8 mouse cellular contexts compared by ENCODE assay signal in genomic region chrX:7574885-7575231, GRCm38 (mm10). TPM values are rescaled to one million over a fixed set of nuclear protein-coding genes. Genes with fewer than 3 reads are reported as not detected.
DNase-seq lines count a peak whose midpoint lies in the region; ATAC-seq and TF ChIP-seq lines count a peak whose summit lies in the region.

No protein-coding gene starts in this region.

- no peak for TF ChIP-seq POLR2A in CH12.LX (IDR thresholded peaks at IDR 0.05; ENCODE audit: low read depth, low read length)

- peak overlapping the region; percentile 54 for H3K4me3 ChIP-seq in heart, embryonic 11.5 days (ENCODE audit: low read depth, low read length)
- peak overlapping the region; percentile 9 to 69 (median 64) for H3K4me3 ChIP-seq in CH12.LX (replicated peaks in 1 of 3; ENCODE audit: low read depth in 2 of 3, low read length in 2 of 3, poor library complexity in 1 of 3)
- peak overlapping the region; percentile 50 for H3K4me3 ChIP-seq in forebrain, embryonic 14.5 days (ENCODE audit: low read depth, low read length)
- peak overlapping the region; percentile 77 to 91 for H3K4me3 ChIP-seq in liver, embryonic 14.5 days (ENCODE audit: insufficient read depth in 1 of 2, low read depth in 2 of 2, low read length in 2 of 2)

- no peaks in the 10 kb centered on the region for H3K9me3 ChIP-seq in heart, embryonic 11.5 days (replicated peaks; ENCODE audit: control insufficient read depth, low read length)
- H3K9me3 ChIP-seq in CH12.LX (replicated peaks; ENCODE audit: low read length) = no peaks in the 10 kb centered on the region
- no peaks in the 10 kb centered on the region for H3K9me3 ChIP-seq in forebrain, embryonic 14.5 days (replicated peaks; ENCODE audit: control insufficient read depth, low read length)
- H3K9me3 ChIP-seq in liver, embryonic 14.5 days (ENCODE audit: control insufficient read depth, low read length) = no peaks in the 10 kb centered on the region

- dilution Hi-C loops in CH12.LX (cut with MboI; ENCODE audit: extremely low pct_ligation_motif_present, extremely low pct_unique_long_range_greater_than_20kb, low sequenced_read_pairs) = no loop called here

- no peak for DNase-seq in heart, adult 18-20 months
- no peak for DNase-seq in CH12.LX (ENCODE audit: extremely low read depth)
- no peak for DNase-seq in forebrain, embryonic 14.5 days (ENCODE audit: low spot score)
- no peak for DNase-seq in liver, embryonic 14.5 days (ENCODE audit: low read depth in 3 of 3, low spot score in 3 of 3)
- no peak for DNase-seq in urinary bladder, postnatal 4 days (ENCODE audit: low spot score in 2 of 2)
- DNase-seq in right cerebral cortex, postnatal 14 days = no peak
- no peak for DNase-seq in layer of hippocampus, adult 11-12 months (ENCODE audit: low spot score)

- H3K4me2 ChIP-seq in heart, embryonic 11.5 days = peak overlapping the region; percentile 56
- peak overlapping the region; percentile 84 for H3K4me2 ChIP-seq in CH12.LX (ENCODE audit: insufficient read depth, low read depth, poor library complexity, severe bottlenecking)
- peak overlapping the region; percentile 45 for H3K4me2 ChIP-seq in forebrain, embryonic 14.5 days (ENCODE audit: low read length)
- peak overlapping the region; percentile 73 for H3K4me2 ChIP-seq in liver, embryonic 14.5 days (ENCODE audit: low read depth)

- TF ChIP-seq CTCF in CH12.LX (conservative IDR thresholded peaks at IDR 0.05 in 1 of 2, IDR thresholded peaks at IDR 0.05 in 1 of 2; ENCODE audit: low read depth in 2 of 2, low read length in 2 of 2) = no peak
- no peak for TF ChIP-seq CTCF in liver, embryonic 14.5 days (IDR thresholded peaks at IDR 0.05; ENCODE audit: low read depth)

- in situ Hi-C loops in CH12.LX (cut with MboI; ENCODE audit: low pct_ligation_motif_present, low pct_unique_long_range_greater_than_20kb, low sequenced_read_pairs) = no loop called here

- no peak overlapping the region; the same call in 1 of the 2 replicates for H3K27ac ChIP-seq in heart, embryonic 11.5 days (ENCODE audit: low read depth, low read length)
- H3K27ac ChIP-seq in CH12.LX (ENCODE audit: insufficient read depth, low read depth) = no peak overlapping the region
- H3K27ac ChIP-seq in forebrain, embryonic 14.5 days (ENCODE audit: low read depth, low read length) = peak overlapping the region; percentile 81
- H3K27ac ChIP-seq in liver, embryonic 14.5 days = peak overlapping the region; percentile 33; the same call in 1 of the 2 replicates

- TF ChIP-seq EP300 in CH12.LX (IDR thresholded peaks at IDR 0.05; ENCODE audit: low read length) = no peak
- TF ChIP-seq EP300 in liver, embryonic 14.5 days (IDR thresholded peaks at IDR 0.05; ENCODE audit: low read depth) = no peak

- peaks cover 6% of the 10 kb centered on the region; the same call in 1 of the 2 replicates for H3K4me1 ChIP-seq in heart, embryonic 11.5 days (ENCODE audit: control insufficient read depth, insufficient read depth, low read length)
- peaks cover 17 to 20% of the 10 kb centered on the region in 2 experiments for H3K4me1 ChIP-seq in CH12.LX (ENCODE audit: control insufficient read depth in 1 of 2, insufficient read depth in 2 of 2)
- peaks cover 6% of the 10 kb centered on the region; the same call in 1 of the 2 replicates for H3K4me1 ChIP-seq in forebrain, embryonic 14.5 days (ENCODE audit: control insufficient read depth, insufficient read depth, low read length)
- peaks cover 10 to 29% of the 10 kb centered on the region in 2 experiments for H3K4me1 ChIP-seq in liver, embryonic 14.5 days (replicated peaks; ENCODE audit: control insufficient read depth in 2 of 2, insufficient read depth in 2 of 2, low read length in 1 of 2)

- no peak for ATAC-seq in heart, embryonic 11.5 days (replicated peaks; ENCODE audit: insufficient number of reproducible peaks, low FRiP score, low TSS enrichment)
- no peak for ATAC-seq in forebrain, embryonic 14.5 days
- ATAC-seq in liver, embryonic 14.5 days (ENCODE audit: insufficient read depth) = no peak

- H3K36me3 ChIP-seq in heart, embryonic 11.5 days (ENCODE audit: control insufficient read depth, insufficient read depth, low read length) = no peaks in the 10 kb centered on the region
- H3K36me3 ChIP-seq in CH12.LX (replicated peaks in 1 of 2; ENCODE audit: control insufficient read depth in 1 of 2, insufficient read depth in 1 of 2, low read length in 1 of 2) = peaks cover 0 to 2% of the 10 kb centered on the region in 2 experiments
- no peaks in the 10 kb centered on the region for H3K36me3 ChIP-seq in forebrain, embryonic 14.5 days (ENCODE audit: control insufficient read depth, insufficient read depth, low read length)
- H3K36me3 ChIP-seq in liver, embryonic 14.5 days (replicated peaks; ENCODE audit: control insufficient read depth, insufficient read depth, low read depth) = no peaks in the 10 kb centered on the region

- no peak overlapping the region for H3K9ac ChIP-seq in heart, embryonic 11.5 days (ENCODE audit: low read depth, low read length)
- peak overlapping the region; percentile 60 for H3K9ac ChIP-seq in CH12.LX (ENCODE audit: insufficient read depth, low read depth)
- H3K9ac ChIP-seq in forebrain, embryonic 14.5 days (ENCODE audit: low read length) = peak overlapping the region; percentile 40
- H3K9ac ChIP-seq in liver, embryonic 14.5 days (replicated peaks) = 0 out of 2 replicates have a peak overlapping the region, but pooled peaks have one; percentile 34

- no peaks in the 10 kb centered on the region for H3K79me2 ChIP-seq in CH12.LX (replicated peaks; ENCODE audit: control insufficient read depth, extremely low read depth, insufficient read depth, poor library complexity, severe bottlenecking)

- no peak for TF ChIP-seq RAD21 in CH12.LX (IDR thresholded peaks at IDR 0.05; ENCODE audit: low read depth, low read length)

- WGBS in heart, embryonic 11.5 days (ENCODE audit: insufficient replicate concordance) = 26% methylated on average over 5 of the region's 6 CpGs
- 32% methylated on average over 5 of the region's 6 CpGs for WGBS in forebrain, embryonic 14.5 days
- 24% methylated on average over 4 of the region's 6 CpGs for whole genome bisulfite sequencing in liver, embryonic 14.5 days (ENCODE audit: insufficient replicate concordance)

- H3K27me3 ChIP-seq in heart, embryonic 11.5 days (ENCODE audit: control insufficient read depth, insufficient read depth, low read length) = no peaks in the 10 kb centered on the region
- no peaks in the 10 kb centered on the region for H3K27me3 ChIP-seq in CH12.LX (replicated peaks)
- H3K27me3 ChIP-seq in forebrain, embryonic 14.5 days (replicated peaks; ENCODE audit: control insufficient read depth, insufficient read depth, low read length) = no peaks in the 10 kb centered on the region
- no peaks in the 10 kb centered on the region for H3K27me3 ChIP-seq in liver, embryonic 14.5 days (ENCODE audit: control insufficient read depth, insufficient read depth, low read length)

TF ChIP-seq in CH12.LX, 34 proteins besides CTCF, POLR2A, EP300 and RAD21:
- TF ChIP-seq MXI1 (IDR thresholded peaks at IDR 0.05; ENCODE audit: low read depth, low read length) = no peak; the same call in 1 of the 2 replicates
- TF ChIP-seq BHLHE40 (IDR thresholded peaks at IDR 0.05; ENCODE audit: low read depth, low read length) = 0 out of 2 replicates have a peak, but pooled peaks have one; percentile 4

RNA-seq across cellular contexts. Expression of gene Ppp1r3f, which starts 0.8 kb away (rescaled TPM):
- 1.1 and 1.6 TPM in 2 replicates for polyA plus RNA-seq in heart, embryonic 11.5 days (2014; fragmentation: Nextera tagmentation; extraction: Ambion mirVana)
- 1 to 10 TPM; 3.6 to 4.5 TPM for total RNA-seq in heart, adult 18-20 months (2021)
- 0.29 and 0.51 TPM in 2 replicates for total RNA-seq in CH12.LX (2012; rRNA removed)
- total RNA-seq in CH12.LX (2014; rRNA removed) = 0.13 TPM in 1 of 2 replicates, not detected in the other
- polyA plus RNA-seq in CH12.LX (2012; ENCODE audit: insufficient read length, low read depth) = 0.16 and 0.57 TPM in 2 replicates
- 2.6 and 3.3 TPM in 2 replicates for polyA plus RNA-seq in forebrain, embryonic 14.5 days (2014; fragmentation: Nextera tagmentation; extraction: Ambion mirVana)
- 0.42 and 0.56 TPM in 2 replicates for polyA plus RNA-seq in liver, embryonic 14.5 days (2012; rRNA removed)
- polyA plus RNA-seq in liver, embryonic 14.5 days (2014; fragmentation: Nextera tagmentation; extraction: Ambion mirVana) = 0.06 TPM in 2 replicates

RNA-seq across cellular contexts. Expression of gene Foxp3, which starts 1.4 kb away (rescaled TPM):
- 0.07 TPM in 1 of 2 replicates, not detected in the other for polyA plus RNA-seq in heart, embryonic 11.5 days (2014; fragmentation: Nextera tagmentation; extraction: Ambion mirVana)
- total RNA-seq in heart, adult 18-20 months (2021) = under 1 TPM in 1 of 2 experiments, not detected in 1; 0.28 TPM
- 0.38 and 0.55 TPM in 2 replicates for total RNA-seq in CH12.LX (2012; rRNA removed)
- not detected in 2 replicates for total RNA-seq in CH12.LX (2014; rRNA removed)
- 0.21 and 0.40 TPM in 2 replicates for polyA plus RNA-seq in CH12.LX (2012; ENCODE audit: insufficient read length, low read depth)
- 0.09 TPM in 1 of 2 replicates, not detected in the other for polyA plus RNA-seq in forebrain, embryonic 14.5 days (2014; fragmentation: Nextera tagmentation; extraction: Ambion mirVana)
- polyA plus RNA-seq in liver, embryonic 14.5 days (2012; rRNA removed) = not detected in 2 replicates
- not detected in 2 replicates for polyA plus RNA-seq in liver, embryonic 14.5 days (2014; fragmentation: Nextera tagmentation; extraction: Ambion mirVana)

RNA-seq across cellular contexts. Expression of gene Ccdc22, which starts 30.5 kb away (rescaled TPM):
- polyA plus RNA-seq in heart, embryonic 11.5 days (2014; fragmentation: Nextera tagmentation; extraction: Ambion mirVana) = 17.4 and 18.7 TPM in 2 replicates
- total RNA-seq in heart, adult 18-20 months (2021) = 10 to 100 TPM; 10.5 to 12.5 TPM
- total RNA-seq in CH12.LX (2012; rRNA removed) = 32.4 and 34.7 TPM in 2 replicates
- total RNA-seq in CH12.LX (2014; rRNA removed) = 24.4 and 26.0 TPM in 2 replicates
- polyA plus RNA-seq in CH12.LX (2012; ENCODE audit: insufficient read length, low read depth) = 23.9 and 26.2 TPM in 2 replicates
- polyA plus RNA-seq in forebrain, embryonic 14.5 days (2014; fragmentation: Nextera tagmentation; extraction: Ambion mirVana) = 37.0 and 44.0 TPM in 2 replicates
- 9.0 TPM in 2 replicates for polyA plus RNA-seq in liver, embryonic 14.5 days (2012; rRNA removed)
- 16.7 and 19.0 TPM in 2 replicates for polyA plus RNA-seq in liver, embryonic 14.5 days (2014; fragmentation: Nextera tagmentation; extraction: Ambion mirVana)

RNA-seq across cellular contexts. Expression of gene Cacna1f, which starts 32.0 kb away (rescaled TPM):
- polyA plus RNA-seq in heart, embryonic 11.5 days (2014; fragmentation: Nextera tagmentation; extraction: Ambion mirVana) = not detected in 2 replicates
- total RNA-seq in heart, adult 18-20 months (2021) = not detected
- total RNA-seq in CH12.LX (2012; rRNA removed) = 0.17 and 0.21 TPM in 2 replicates
- total RNA-seq in CH12.LX (2014; rRNA removed) = not detected in 2 replicates
- 0.07 TPM in 1 of 2 replicates, not detected in the other for polyA plus RNA-seq in CH12.LX (2012; ENCODE audit: insufficient read length, low read depth)
- not detected in 2 replicates for polyA plus RNA-seq in forebrain, embryonic 14.5 days (2014; fragmentation: Nextera tagmentation; extraction: Ambion mirVana)
- 0.04 and 0.06 TPM in 2 replicates for polyA plus RNA-seq in liver, embryonic 14.5 days (2012; rRNA removed)
- 0.03 and 0.11 TPM in 2 replicates for polyA plus RNA-seq in liver, embryonic 14.5 days (2014; fragmentation: Nextera tagmentation; extraction: Ambion mirVana)

Comparison
In these comparisons a context has a peak if more than half of its experiments do, and no peak if none do; other contexts are left out.
1. H3K27ac ChIP-seq: peak in forebrain, embryonic 14.5 days (single experiment) and liver, embryonic 14.5 days (single experiment); none in heart, embryonic 11.5 days (single experiment) and CH12.LX (single experiment).
2. Peak in every context shown above with its lines, with median percentiles within 50 percentile points of each other: H3K4me2 ChIP-seq and H3K4me3 ChIP-seq.